Mouse (Mus musculus) urinary bladder, postnatal 4 days (tissue): ENCODE data around the gene Ankrd2.
A peak's percentile ranks its signal among the peaks of the same experiment; 100 is the strongest.

Experiments
- DNase-seq, 2 experiments: peaks; one replicate each; pipeline ENCODE4 v3.0.0; 2021 to 2022; ENCODE audit warnings: low spot score in 2 of 2

Gene Ankrd2

DNA sequence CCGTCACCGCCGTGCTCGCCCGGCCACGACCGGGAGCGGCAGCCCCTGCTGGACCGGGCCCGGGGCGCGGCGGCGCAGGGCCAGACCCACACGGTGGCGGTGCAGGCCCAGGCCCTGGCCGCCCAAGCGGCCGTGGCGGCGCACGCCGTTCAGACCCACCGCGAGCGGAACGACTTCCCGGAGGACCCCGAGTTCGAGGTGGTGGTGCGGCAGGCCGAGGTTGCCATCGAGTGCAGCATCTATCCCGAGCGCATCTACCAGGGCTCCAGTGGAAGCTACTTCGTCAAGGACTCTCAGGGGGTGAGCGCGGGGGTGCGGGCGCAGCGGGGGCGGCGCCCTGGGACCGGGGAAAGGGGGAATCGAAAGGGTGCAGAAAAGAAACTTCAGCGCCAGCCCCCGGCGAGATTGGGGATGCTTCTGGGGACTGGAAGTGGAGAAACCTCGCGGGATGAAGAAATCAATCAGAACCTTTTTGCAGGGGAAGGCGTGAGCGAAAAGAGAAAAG is 54.9 kb downstream of the Ankrd2 start:
- DNase-seq: peak in 1 of 2 experiments; percentile 67
